Mouse (Mus musculus): ENCODE data around the gene Wdfy2.
"Not testable (repeated sequence)": the region's sequence is repeated elsewhere in the genome, so short reads cannot be mapped to it uniquely, and the experiment has no call there.

The Wdfy2 gene

DNA sequence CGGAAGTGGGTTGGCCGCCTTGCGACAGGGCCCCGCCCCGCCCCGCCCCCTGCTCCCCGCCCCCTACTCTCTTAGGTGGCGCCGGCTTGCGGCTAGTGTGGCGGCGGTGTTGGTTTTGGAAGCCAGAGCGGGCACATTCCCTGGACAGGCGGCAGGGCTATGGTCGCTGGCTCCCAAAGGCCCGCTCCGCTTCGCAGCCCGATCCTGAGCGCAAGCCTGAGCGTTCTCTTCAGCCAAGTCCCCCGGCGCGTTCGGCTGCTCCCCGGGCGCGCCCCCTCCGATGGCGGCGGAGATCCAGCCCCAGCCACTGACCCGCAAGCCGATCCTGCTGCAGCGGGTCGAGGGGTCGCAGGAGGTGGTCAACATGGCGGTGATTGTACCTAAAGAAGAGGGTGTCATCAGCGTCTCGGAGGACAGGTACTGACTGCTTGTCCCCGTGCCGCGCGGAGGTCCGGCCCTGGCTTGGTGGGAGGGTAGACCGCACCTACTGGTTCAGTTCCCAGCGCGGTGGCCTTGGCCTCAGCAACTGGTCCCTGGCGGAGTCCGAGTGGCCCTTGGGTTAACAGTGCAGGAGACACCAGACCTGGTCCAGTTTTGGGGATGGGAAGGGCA, at the start of gene Wdfy2:
Gene Wdfy2, plus strand, starts transcription at position 38 of the 612 bp plus-strand sequence.
- DNase-seq (ENCODE audit: low spot score in 2 of 2) = peak; percentile 51 to 55

DNA sequence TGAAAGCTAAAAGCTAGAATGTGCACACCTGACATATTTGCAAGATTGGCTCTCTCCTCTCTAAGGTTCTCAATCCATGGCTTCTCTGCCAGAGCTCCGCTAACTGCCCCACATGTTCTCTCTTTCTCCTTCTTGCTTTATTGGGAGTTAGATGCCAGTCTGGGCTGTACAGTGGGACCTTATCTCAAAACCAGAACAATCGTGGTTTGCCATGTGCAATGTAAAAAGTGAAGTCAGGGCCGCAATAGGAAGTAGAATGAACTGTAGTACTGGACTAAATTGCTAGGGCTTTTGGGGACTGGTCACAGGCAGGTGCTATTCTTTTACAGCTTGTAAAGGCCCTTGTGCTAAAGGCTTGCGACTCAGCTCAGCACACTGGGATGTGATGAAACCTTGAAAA, 48.2 kb upstream of the Wdfy2 start:
- DNase-seq (ENCODE audit: low spot score in 2 of 2) = no peak

DNA sequence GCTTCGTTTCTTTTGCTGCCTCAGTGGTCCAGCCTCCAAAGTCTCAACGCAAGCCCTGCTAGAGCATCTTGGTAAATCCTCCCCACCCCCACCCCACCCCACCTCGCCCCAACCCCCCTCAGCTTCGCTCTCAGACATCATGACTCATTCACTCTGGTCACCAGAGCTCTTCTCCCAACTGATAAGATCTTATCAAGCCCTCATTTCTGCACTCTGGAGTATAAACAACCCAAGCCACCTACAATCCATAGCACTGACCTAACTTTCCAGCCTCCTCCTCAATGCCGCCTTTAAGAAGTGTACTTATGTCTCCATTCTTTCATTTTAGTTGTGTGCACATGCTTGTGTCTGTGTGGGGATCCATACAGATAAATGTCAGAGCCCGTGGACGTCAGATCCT, 41.8 kb upstream of the Wdfy2 start:
- no peak for DNase-seq (ENCODE audit: low spot score in 2 of 2)

DNA sequence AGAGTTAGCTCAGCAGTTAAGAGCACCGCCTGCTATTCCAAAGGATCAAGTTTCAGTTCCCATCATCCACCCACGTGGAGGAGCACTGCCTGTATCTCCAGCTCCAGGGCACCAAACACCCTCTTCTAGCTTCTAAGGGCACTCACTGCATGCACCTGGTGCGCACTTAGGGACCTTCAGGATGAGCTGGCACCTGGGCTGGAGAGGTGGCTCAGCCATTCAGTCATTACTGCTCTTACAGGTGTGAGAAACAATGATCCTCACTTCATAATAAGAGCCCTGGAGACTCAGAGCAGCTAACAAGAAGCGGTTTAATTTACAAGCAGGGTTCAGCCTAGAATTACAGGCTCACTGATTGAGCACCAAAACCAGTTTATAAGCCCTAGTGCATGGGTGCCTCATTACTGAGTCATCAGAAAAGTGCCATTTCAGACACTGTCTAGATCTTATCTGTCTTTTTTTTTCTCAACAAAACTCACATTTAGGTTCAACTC, 38.8 kb upstream of the Wdfy2 start:
- DNase-seq (ENCODE audit: low spot score in 2 of 2) = no peak

- DNase-seq (ENCODE audit: low spot score in 2 of 2) = no peak
Measured at GRCm38 (mm10) chr14:62800791-62801190, 36.7 kb upstream of the Wdfy2 start.

DNA sequence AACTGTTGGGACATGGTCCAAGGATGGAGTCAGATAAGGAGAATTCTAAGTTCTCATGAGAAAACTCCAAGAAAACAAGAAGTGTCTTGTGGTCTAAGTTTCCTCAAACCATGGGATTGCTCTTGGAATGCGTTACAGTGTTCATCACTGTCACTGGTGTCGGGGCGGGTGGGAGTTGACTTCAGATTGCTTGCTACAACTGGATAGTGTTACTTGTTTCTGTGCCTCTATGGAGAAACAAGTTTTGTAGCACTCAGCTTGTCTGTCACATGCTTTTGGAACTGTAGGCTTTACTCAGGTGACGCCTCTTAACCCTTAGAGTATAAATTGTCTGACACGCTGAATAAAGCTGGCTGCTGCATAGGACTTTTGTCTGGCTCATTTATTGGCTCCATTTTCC, 34.3 kb upstream of the Wdfy2 start:
- no peak for DNase-seq (ENCODE audit: low spot score in 2 of 2)

DNA sequence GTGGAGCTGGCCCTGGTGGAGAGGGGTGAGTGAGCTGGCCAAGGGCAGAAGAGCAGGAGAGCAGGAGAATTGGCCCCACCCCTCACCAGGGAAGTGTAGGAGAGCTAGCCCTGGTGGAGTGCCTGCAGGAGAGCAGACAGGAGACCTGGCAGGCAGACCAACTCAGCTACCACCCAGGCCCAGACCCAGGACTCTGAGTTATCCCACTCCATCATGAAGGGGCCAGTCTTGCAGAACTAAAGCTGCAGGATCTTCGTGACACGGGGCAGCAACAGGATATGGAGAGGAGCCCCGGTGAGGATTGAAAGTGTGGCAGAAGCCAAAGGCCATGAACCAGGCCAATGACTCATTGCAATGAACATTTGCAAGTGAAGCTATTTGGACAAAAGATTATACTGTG, 30.6 kb upstream of the Wdfy2 start:
- peak in 1 of 2 experiments; percentile 20 for DNase-seq (ENCODE audit: low spot score in 2 of 2)

GRCm38 (mm10) chr14:62808661-62809523, 28.6 kb upstream of the Wdfy2 start:
- no peak for DNase-seq (ENCODE audit: low spot score in 2 of 2)

DNA sequence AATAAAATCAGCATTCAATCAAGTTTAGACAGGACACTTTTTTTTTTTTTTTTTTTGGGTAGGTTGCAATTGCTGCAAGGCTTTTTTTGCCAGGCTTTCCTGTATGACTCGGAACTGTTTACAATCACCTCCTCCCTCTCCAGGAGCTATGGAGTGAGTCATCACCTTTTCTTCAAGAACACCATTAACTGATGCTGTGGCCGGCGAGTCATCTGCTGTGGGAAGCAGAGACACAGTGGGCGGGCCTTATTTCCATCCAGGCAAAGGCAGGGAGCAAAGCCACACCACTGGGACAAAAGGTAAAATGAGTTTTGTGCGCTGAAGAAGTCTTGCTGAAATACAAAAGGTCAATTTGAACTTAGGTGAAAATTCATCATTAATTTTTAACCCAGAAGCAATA, 24.7 kb upstream of the Wdfy2 start:
- peak in 1 of 2 experiments; percentile 37 for DNase-seq (ENCODE audit: low spot score in 2 of 2)

GRCm38 (mm10) chr14:62814567-62814966, 22.9 kb upstream of the Wdfy2 start:
- no peak for DNase-seq (ENCODE audit: low spot score in 2 of 2)

DNA sequence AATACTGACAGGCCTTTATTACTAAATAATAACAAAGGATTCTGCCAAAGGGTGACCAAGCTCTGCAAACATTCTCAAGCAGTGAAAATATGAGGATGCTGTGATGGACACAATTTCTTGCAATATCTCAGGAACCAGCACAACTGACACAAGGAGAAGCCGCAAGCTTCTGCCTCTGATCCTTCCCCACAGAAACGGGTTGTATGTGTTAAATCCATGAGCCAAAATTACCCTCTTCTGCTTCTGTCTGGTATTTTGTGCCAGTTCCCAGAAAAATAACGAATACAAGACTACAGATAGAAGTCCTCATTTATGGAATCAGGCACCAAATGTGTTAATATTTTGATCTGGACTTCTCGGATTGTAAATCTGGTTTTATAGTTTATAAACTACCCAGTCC, 20.7 kb upstream of the Wdfy2 start:
- no peak for DNase-seq (ENCODE audit: low spot score in 2 of 2)

DNA sequence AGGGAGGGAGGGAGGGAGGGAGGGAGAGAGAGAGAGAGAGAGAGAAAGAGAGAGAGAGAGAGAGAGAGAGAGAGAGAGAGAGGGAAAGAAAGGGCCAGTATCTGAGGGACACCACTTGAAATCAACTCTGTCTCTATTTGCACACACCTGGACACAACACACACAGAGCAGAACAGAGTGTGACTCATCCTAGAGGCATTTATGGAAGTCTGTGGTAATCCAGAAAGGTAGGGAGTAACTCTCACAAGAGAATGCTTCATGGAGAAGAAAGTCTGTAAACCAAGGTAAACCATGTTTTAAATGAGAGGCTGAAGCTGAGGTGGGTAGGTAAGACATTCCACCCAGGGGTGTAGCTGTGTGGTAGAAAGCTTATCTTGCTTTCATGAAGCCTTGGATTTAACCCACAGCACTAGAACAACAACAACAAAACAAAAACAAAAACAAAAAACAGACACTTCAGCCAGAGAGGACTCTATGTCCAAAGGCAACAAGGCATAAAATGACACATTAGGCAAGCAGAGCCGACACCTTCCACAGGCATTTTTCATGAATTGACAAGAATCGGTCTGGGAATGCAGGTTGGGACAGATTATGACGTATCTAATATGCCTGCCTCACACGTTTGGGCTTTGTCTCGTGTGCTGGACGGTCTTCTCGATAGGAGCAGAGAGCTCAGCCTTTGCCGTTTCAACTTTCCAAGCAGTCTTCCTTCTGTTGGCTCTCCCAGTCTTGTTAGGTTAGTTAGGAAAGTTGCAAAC, 11.7 kb upstream of the Wdfy2 start:
- no peak for DNase-seq (ENCODE audit: low spot score in 2 of 2)

DNA sequence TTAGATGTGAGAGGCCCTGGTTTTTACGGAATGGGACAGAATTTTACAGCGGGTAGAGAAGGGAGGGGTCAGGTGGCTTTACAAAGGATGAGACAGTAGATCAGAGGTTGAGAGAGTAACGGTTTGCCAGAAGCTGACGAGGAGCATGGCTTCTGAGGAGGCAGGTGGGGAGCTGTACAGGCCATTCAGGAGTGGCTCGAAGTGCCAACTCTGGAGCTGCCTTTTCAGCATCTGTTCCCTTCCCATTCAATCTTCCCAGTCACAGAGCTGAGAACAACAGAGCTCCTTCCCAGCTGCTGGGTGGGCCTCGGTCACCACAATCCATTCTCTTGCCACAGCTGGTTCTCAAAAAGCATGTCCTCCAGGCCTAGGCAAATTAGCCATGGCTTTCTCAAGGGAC, 8.2 kb upstream of the Wdfy2 start:
- no peak for DNase-seq (ENCODE audit: low spot score in 2 of 2)

DNA sequence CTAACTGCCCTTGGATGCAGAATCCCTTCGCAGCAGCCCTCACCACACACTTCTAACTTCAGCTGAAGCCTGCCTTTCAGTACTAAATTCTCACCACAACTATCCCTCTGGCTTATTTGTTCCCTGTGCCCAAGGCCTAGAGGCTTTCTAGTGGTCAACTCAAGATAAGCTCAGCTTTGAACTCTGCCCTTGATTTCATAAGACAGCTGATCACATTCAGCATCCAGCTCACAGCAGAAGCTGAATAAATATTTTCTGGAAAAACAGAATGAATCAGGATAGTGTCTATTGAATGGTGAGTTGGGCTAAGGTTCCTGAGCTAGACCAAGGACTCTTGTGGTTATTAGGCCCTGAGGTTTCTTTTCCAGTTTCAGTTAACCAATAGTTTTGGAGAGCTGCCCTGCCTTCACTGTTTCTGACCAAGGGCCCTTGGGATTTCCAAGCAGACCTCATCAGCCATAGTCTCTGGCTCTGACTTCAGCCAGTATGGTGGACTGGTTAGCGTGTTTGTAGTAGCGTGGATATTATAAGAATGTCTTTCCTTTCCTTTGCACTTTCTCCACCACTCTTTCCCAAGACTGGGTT, 5.7 kb upstream of the Wdfy2 start:
- DNase-seq (ENCODE audit: low spot score in 2 of 2) = no peak

GRCm38 (mm10) chr14:62833036-62833435, 4.4 kb upstream of the Wdfy2 start:
- no peak for DNase-seq (ENCODE audit: low spot score in 2 of 2)

DNA sequence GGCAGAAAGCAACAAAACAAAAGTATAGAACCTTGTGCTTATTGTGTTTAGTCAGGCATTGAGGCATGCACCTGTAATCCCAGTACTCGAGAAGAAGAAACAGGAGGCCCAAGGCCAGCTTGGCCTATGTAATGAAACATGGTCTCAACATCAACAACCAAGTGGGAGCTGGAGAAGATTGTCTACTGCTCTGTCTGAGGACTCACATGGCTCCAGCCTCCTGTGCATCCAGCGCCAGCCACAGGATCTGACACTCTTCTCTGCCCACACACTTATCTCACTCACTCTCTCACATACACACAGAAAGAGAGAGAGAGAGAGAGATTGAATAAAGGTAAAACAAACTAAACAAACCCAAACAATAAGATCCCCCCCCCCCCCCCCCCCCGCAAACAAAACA, 3.9 kb upstream of the Wdfy2 start:
- no peak for DNase-seq (ENCODE audit: low spot score in 2 of 2)

DNA sequence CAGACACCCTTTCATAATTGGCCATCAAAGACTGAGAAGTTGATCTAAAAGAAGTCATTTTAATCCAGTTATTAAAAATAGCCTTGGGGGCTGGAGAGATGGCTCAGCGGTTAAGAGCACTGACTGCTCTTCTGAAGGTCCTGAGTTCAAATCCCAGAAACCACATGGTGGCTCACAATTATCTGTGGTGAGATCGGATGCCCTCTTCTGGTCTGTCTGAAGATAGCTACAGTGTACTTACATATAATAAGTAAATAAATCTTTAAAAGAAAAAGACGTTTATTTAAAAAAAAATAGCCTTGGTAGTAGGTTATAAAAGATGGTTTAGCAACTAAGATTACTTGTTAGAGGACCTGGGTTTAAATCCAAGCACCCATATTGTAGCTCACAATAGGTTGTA, 1.7 kb upstream of the Wdfy2 start:
- DNase-seq (ENCODE audit: low spot score in 2 of 2) = not testable (repeated sequence)

GRCm38 (mm10) chr14:62836926-62837640, 395 bp upstream of the Wdfy2 start:
- peak; percentile 95 to 98 for DNase-seq (ENCODE audit: low spot score in 2 of 2)

DNA sequence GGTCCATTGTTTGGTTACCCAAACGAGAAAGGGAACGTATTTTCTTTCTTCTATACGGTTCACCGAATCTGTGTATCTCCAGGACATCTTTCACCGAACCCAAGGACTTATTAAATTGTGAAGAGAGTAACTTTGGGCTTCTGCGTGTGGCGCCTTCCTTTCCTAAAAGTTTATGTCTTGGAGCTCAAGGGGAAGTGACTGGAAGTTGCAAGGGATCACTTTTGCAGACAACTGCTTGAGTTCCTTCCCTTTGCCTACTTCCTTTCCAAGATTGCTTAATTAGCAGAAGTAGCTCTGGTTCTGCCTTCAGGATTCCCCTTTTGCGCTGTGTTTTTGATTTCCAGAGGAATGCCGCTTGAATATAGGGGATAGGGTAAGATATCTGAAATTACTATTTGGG, 858 bp downstream of the Wdfy2 start:
- DNase-seq (ENCODE audit: low spot score in 2 of 2) = no peak

GRCm38 (mm10) chr14:62841726-62842125, 4.2 kb downstream of the Wdfy2 start:
- DNase-seq (ENCODE audit: low spot score in 2 of 2) = no peak

DNA sequence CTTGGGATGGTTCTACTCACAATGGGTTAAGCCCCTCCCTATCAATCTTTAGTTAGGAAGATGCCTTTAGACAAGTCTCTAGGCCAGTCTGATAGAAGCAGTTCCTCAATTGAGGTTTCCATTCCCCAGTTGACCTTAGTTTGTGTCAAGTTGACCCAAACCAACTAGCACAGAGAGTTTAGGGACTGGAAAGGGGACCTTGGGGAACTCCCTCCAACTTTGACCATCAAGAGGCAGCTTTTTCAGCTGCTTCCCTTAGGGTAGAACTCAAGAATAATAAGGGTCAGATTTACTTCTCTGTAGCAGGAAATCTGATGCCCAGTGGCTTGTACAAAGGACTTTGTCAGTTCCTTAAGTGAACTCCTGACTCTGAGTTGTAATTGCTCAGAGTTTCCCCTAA, 5.0 kb downstream of the Wdfy2 start:
- DNase-seq (ENCODE audit: low spot score in 2 of 2) = no peak
